11 mouse cellular contexts compared by ENCODE assay signal in the genomic region with DNA sequence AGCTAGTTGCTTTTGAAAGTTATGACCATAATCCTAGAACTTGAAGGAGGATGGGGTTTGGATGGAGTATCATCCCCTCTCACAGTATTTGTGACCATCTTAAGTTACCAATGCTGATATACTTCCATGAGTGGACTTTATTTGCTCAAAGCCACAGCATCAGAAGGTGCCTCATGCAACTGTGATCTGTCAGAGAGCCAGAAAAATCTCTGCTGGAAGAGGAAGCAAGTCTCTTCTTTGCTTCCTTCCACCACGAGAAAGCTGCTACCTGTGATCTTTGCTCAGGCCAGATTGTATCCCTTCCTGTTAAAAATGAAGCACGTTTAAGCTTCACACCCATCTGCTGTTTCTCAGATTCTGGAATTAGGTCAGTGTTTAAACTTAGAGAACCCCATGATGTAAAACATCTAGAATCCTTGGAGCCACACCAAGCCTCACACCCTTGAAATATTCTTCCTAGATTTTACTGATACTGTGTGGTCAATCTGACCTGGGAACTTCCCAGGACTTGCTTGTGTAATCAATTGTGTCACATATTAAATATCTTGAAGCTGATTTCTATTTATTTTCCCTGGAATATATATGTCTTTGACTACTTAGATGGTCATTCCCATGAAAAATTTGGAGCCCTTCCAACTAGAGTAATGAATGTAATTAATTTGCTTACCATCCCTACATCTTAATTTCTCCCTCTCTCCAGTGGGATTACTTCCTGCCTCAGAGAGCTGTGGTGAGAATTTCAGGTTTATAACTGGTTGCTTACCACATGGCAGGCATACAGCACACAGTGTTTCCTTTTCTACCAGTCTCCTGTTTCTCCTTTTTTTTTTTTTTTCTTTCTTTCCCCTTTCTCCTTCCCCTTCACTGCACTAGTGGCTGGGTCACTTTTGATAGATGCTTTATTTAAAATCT. TPM values are rescaled to one million over a fixed set of nuclear protein-coding genes. Genes with fewer than 3 reads are reported as not detected.
DNase-seq lines count a peak whose midpoint lies in the region; ATAC-seq and TF ChIP-seq lines count a peak whose summit lies in the region.
"Had no signal": no experiment of that assay in that cellular context is flagged by ENCODE, and none has a peak within 500 bp of the region (broad histone marks: within the 10 kb centered on the region; RNA-seq: fewer than 3 reads in every experiment).

No protein-coding gene starts in this region.

- no peak for TF ChIP-seq CTCF in intestine, postnatal 0 days (IDR thresholded peaks at IDR 0.05; ENCODE audit: low read depth)

- no peak for DNase-seq in intestine, embryonic 14.5 days (ENCODE audit: low spot score)
- peak; percentile 7 for DNase-seq in cerebellum, adult 11 months
- peak; percentile 47 for DNase-seq in cerebellum, adult 9-10 months
- peak; percentile 31 for DNase-seq in midbrain, embryonic 14.5 days
- DNase-seq in embryo, embryonic 10 days (ENCODE audit: low spot score): no peak
- no peak for DNase-seq in thymus, adult 18-20 months
- DNase-seq: adrenal gland, adult 2 months; right cerebral cortex, postnatal 14 days had no signal

- peak overlapping the region; percentile 33; the same call in 1 of the 2 replicates for H3K27ac ChIP-seq in intestine, embryonic 14.5 days (ENCODE audit: low read depth)
- H3K27ac ChIP-seq in intestine, postnatal 0 days (ENCODE audit: low read depth, low read length): no peak overlapping the region
- no peak overlapping the region for H3K27ac ChIP-seq in midbrain, embryonic 14.5 days (replicated peaks; ENCODE audit: low read depth, low read length)

- no peak overlapping the region for H3K4me2 ChIP-seq in intestine, embryonic 14.5 days (ENCODE audit: low read length)
- H3K4me2 ChIP-seq in intestine, postnatal 0 days (replicated peaks; ENCODE audit: low read depth): no peak overlapping the region
- no peak overlapping the region for H3K4me2 ChIP-seq in midbrain, embryonic 14.5 days (ENCODE audit: low read length)
- H3K4me2 ChIP-seq: heart, embryonic 12.5 days had no signal

- H3K9me3 ChIP-seq in intestine, embryonic 14.5 days (ENCODE audit: control insufficient read depth, low read length): no peaks in the 10 kb centered on the region
- no peaks in the 10 kb centered on the region for H3K9me3 ChIP-seq in intestine, postnatal 0 days (ENCODE audit: control insufficient read depth)
- no peaks in the 10 kb centered on the region for H3K9me3 ChIP-seq in midbrain, embryonic 14.5 days (ENCODE audit: control insufficient read depth, low read length)
- H3K9me3 ChIP-seq: heart, embryonic 12.5 days had no signal

- H3K4me3 ChIP-seq in intestine, embryonic 14.5 days (ENCODE audit: low read depth, low read length): no peak overlapping the region
- no peak overlapping the region for H3K4me3 ChIP-seq in intestine, postnatal 0 days (ENCODE audit: low read depth, low read length)
- no peak overlapping the region for H3K4me3 ChIP-seq in midbrain, embryonic 14.5 days (replicated peaks; ENCODE audit: low read depth, low read length)
- H3K4me3 ChIP-seq: heart, embryonic 12.5 days had no signal

- H3K4me1 ChIP-seq in intestine, embryonic 14.5 days (replicated peaks; ENCODE audit: control insufficient read depth, insufficient read depth, low read length): peaks cover 3% of the 10 kb centered on the region; the same call in 1 of the 2 replicates
- H3K4me1 ChIP-seq in intestine, postnatal 0 days (replicated peaks; ENCODE audit: control insufficient read depth, insufficient read depth, low read length): no peaks in the 10 kb centered on the region
- H3K4me1 ChIP-seq in midbrain, embryonic 14.5 days (ENCODE audit: control insufficient read depth, insufficient read depth, low read length): peaks cover 11% of the 10 kb centered on the region
- H3K4me1 ChIP-seq: heart, embryonic 12.5 days had no signal

- 0 out of 2 replicates have a peak, but pooled peaks have one; percentile 19 for ATAC-seq in intestine, embryonic 14.5 days (replicated peaks; ENCODE audit: low FRiP score, low TSS enrichment, low read depth)
- ATAC-seq in intestine, postnatal 0 days: no peak
- ATAC-seq in midbrain, embryonic 14.5 days (ENCODE audit: low FRiP score, low TSS enrichment): peak; percentile 77

- 41% methylated on average over 2 of the region's 2 CpGs for WGBS in intestine, embryonic 14.5 days
- 32% methylated on average over 2 of the region's 2 CpGs for WGBS in intestine, postnatal 0 days
- 65% methylated on average over 2 of the region's 2 CpGs for WGBS in midbrain, embryonic 14.5 days

- no peaks in the 10 kb centered on the region for H3K36me3 ChIP-seq in intestine, embryonic 14.5 days (ENCODE audit: control insufficient read depth, insufficient read depth, low read length)
- no peaks in the 10 kb centered on the region for H3K36me3 ChIP-seq in intestine, postnatal 0 days (ENCODE audit: control insufficient read depth, insufficient read depth)
- no peaks in the 10 kb centered on the region for H3K36me3 ChIP-seq in midbrain, embryonic 14.5 days (ENCODE audit: control insufficient read depth, insufficient read depth, low read length)
- H3K36me3 ChIP-seq: heart, embryonic 12.5 days had no signal

- no peak overlapping the region for H3K9ac ChIP-seq in intestine, embryonic 14.5 days (ENCODE audit: low read length)
- no peak overlapping the region for H3K9ac ChIP-seq in intestine, postnatal 0 days (ENCODE audit: low read depth, low read length)
- H3K9ac ChIP-seq in midbrain, embryonic 14.5 days (replicated peaks; ENCODE audit: low read length): no peak overlapping the region
- H3K9ac ChIP-seq: heart, embryonic 12.5 days had no signal

- no peaks in the 10 kb centered on the region for H3K27me3 ChIP-seq in intestine, embryonic 14.5 days (replicated peaks; ENCODE audit: control insufficient read depth, insufficient read depth, low read length)
- H3K27me3 ChIP-seq in intestine, postnatal 0 days (replicated peaks; ENCODE audit: control insufficient read depth, insufficient read depth, low read length): no peaks in the 10 kb centered on the region
- no peaks in the 10 kb centered on the region for H3K27me3 ChIP-seq in midbrain, embryonic 14.5 days (ENCODE audit: control insufficient read depth, insufficient read depth, low read length)
- H3K27me3 ChIP-seq: CH12.LX; heart, embryonic 12.5 days had no signal

RNA-seq across cellular contexts. Expression of a gene that starts 56.5 kb away (rescaled TPM):
- 0.81 and 1.3 TPM in 2 replicates for polyA plus RNA-seq in intestine, embryonic 14.5 days (2014; fragmentation: Nextera tagmentation; extraction: Ambion mirVana)
- polyA plus RNA-seq in intestine, postnatal 0 days (2015; fragmentation: Nextera tagmentation; extraction: Ambion mirVana): 0.90 and 0.98 TPM in 2 replicates
- polyA plus RNA-seq in midbrain, embryonic 14.5 days (2014; fragmentation: Nextera tagmentation; extraction: Ambion mirVana): 4.4 TPM in 2 replicates

Comparison
In these comparisons a context has a peak if more than half of its experiments do, and no peak if none do; other contexts are left out.
1. DNase-seq: peak in cerebellum, adult 11 months (single experiment), cerebellum, adult 9-10 months (single experiment) and midbrain, embryonic 14.5 days (single experiment); none in intestine, embryonic 14.5 days (single experiment), embryo, embryonic 10 days (single experiment) and thymus, adult 18-20 months (0 of 2).